Mouse (Mus musculus) brown adipose tissue, adult 24 weeks (tissue): ENCODE measurements around the gene Secisbp2. TPM values are rescaled to one million over a fixed set of nuclear protein-coding genes. Genes with fewer than 3 reads are reported as not detected.
"Not testable (repeated sequence)": the region's sequence is repeated elsewhere in the genome, so short reads cannot be mapped to it uniquely, and the experiment has no call there.

Source experiments
- H3K27ac ChIP-seq: fragments of 200-500 bp; replicated peaks from 2 replicates; pipeline ENCODE4 v1.5.1; 2012; ENCODE audit warnings: low read depth, mild to moderate bottlenecking, low read length
- H3K4me1 ChIP-seq: fragments of 200-500 bp; 2 replicates; pipeline ENCODE4 v1.6.1; 2012; ENCODE audit warnings: low read length, mixed read lengths; ENCODE audit not compliant: control insufficient read depth, insufficient read depth, insufficient read length
- H3K4me3 ChIP-seq: fragments of 200-500 bp; 2 replicates; pipeline ENCODE4 v1.5.1; 2012; ENCODE audit warnings: low read depth, mild to moderate bottlenecking, low read length, moderate library complexity; ENCODE audit not compliant: insufficient read depth
- polyA plus RNA-seq: library from polyadenylated mRNA; stranded (reverse); fragments of >200 nt; gene quantifications from 2 replicates; pipeline ENCODE4 v1.2.4, GENCODE M21; 2012; ENCODE audit not compliant: missing spikeins, insufficient read depth, insufficient read length

Secisbp2 gene
- polyA plus RNA-seq, 1 experiment: 8.2 TPM

DNA sequence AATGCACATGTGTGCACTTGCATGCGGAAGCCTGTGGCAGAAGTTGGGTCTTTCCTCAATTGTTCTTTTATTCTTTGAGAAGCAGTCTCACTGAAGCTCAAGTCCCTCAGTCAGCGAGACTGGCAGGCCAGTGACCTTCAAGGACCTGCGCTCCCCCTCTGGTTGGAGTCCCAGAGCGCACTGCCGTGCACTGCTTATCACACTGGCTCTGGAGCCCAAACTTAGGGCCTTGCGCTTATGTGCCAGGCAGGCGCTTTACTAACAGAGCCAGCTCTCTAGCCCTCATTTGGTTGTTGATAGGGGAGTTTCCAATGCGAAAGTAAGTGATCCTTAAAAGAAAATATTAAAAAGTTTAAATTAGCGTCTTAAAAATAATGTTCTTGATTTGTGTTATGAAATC lies 2.5 kb downstream of the Secisbp2 start:
- no peaks in the 10 kb centered on the region; the same call in 1 of the 2 replicates for H3K4me1 ChIP-seq
- H3K27ac ChIP-seq: no peak overlapping the region
- no peak overlapping the region for H3K4me3 ChIP-seq

DNA sequence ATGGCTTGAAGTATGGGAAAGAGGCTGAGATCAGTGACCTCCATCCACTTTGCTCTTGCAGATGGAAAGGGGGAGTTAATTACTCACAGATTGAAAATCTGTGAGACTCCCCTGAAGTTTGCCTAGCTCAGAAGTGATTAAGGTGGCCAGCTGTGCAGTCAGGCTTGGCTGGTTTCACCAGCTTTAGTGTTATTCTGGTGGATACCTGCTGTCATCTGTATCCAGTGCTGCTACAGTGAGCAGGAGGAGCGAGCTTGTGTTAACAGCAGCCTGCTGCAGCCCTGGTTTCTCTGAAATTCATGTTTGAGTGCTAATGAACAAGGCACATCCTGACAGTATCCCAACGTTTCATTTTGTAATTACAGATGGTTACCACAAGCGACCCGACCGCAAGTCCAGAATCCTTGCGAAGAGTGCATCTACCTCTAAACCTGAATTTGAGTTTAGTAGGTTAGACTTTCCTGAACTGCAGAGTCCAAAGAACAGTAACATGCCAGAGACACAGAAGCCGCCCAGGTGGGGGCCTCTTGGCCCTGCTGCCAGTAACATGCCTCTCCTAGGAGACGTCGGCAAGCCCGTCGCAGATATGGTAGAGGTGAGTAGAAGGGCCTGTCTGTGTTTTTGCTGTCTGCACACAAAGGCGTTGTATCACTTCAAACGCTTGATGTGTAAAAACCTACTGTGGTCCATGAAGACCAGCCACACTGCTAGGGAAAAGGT lies 5.2 kb downstream of the Secisbp2 start:
- no peak overlapping the region for H3K4me3 ChIP-seq
- no peak overlapping the region for H3K27ac ChIP-seq
- no peaks in the 10 kb centered on the region; the same call in 1 of the 2 replicates for H3K4me1 ChIP-seq

DNA sequence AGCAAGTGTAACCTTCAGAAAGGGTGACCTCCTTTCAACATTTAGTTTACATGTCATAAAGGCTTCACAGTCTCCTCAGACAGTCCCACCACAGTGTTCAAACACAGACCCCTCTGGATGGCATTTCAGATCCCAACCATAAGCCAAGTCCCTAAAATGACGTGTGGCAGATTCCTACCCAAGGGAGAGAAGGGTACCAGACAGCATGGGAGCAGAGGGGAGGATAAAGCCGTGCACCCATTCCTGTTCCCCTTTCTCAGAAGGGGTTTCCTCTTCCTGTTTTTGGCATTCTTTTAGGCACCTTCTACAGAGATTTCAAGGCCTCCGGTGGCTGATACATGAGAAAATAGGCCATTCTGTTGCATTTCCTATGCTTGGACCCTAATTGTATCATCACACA lies 6.6 kb downstream of the Secisbp2 start:
- no peak overlapping the region for H3K27ac ChIP-seq
- no peaks in the 10 kb centered on the region; the same call in 1 of the 2 replicates for H3K4me1 ChIP-seq
- no peak overlapping the region for H3K4me3 ChIP-seq

DNA sequence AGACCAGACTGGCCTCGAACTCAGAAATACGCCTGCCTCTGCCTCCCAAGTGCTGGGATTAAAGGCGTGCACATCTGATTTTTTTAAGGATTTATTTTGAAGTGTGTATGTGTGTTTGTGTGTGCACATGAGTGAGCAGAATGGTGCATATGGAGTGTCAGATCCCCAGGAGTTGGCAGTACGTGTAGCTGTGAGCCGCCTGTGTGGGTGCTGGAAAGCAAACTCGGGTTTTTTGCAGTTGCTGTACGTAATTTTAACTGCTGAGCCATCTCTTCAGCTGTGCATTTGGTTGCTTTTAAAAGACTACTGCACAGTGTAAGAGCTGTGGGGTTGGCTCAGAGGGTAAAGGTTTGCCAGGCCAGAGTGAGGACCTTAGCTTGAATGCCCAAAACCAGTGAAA lies 8.1 kb downstream of the Secisbp2 start:
- H3K4me1 ChIP-seq: no peaks in the 10 kb centered on the region
- no peak overlapping the region for H3K4me3 ChIP-seq
- H3K27ac ChIP-seq: no peak overlapping the region

DNA sequence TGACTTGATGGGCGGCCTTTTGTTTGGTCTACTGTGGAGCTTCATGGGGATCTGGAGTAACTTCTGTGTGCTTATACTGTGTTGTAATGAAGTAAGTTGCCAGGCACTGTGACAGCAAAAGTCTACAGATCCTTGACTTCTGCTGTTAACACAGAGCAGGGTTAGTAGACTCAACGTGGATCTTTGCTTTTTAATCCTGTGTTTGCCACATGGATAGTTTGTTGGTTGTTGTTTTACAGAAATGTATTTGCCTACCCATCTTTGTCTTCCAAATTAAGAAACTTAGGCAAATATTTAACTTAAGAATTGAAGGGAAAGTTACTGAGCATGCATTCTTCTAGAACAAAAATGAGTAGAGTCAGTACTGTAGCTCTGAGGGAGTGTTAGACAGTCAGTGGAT lies 12.1 kb downstream of the Secisbp2 start:
- Histone ChIP-seq H3K4me3 (no peak overlapping the region), H3K4me1 (no peaks in the 10 kb centered on the region), H3K27ac (no peak overlapping the region)

DNA sequence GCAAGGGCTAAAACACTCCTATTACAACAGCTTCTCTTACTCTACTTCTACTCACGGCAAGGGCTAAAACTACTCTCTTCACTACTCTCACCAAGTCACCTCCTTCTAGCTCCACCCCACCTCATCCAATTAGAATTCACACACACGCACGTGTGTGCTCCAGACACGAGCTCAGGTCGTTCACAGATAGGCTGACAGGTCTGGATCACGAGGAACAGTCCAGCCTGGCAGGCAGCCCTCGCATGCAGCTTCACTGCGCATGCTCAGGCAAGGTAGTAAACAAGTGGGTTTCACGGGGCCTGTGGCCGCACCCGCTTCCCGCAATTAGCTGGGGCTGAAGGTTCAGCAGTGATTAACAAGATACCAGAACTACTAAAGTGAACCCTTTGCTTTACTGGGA lies 16.7 kb downstream of the Secisbp2 start:
- H3K27ac ChIP-seq, H3K4me1 ChIP-seq: not testable (repeated sequence)

DNA sequence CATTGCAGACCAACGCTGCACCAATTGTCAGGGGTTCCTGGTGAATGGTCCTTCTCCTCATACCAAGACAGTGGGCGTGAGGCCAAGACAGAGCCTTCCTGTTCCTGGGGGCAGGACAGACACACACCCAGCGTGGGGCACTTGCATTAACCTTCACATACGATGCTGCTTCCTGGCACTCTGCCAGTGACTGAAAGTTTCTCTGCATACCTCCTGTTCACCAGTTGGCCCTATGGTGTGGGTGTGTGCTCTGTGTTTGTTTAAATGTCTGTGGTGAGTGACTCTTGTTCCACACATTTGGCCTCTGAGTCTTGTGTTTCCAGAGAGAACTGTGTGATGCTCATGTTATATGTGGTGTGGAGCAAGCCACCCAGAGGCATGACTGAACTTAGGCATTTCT lies 25.1 kb downstream of the Secisbp2 start:
- Histone ChIP-seq H3K4me1 (no peaks in the 10 kb centered on the region), H3K4me3 (no peak overlapping the region), H3K27ac (no peak overlapping the region)

More for the DNA sequence above, 16.7 kb downstream of the Secisbp2 start:
- not testable (repeated sequence) for H3K4me3 ChIP-seq

DNA sequence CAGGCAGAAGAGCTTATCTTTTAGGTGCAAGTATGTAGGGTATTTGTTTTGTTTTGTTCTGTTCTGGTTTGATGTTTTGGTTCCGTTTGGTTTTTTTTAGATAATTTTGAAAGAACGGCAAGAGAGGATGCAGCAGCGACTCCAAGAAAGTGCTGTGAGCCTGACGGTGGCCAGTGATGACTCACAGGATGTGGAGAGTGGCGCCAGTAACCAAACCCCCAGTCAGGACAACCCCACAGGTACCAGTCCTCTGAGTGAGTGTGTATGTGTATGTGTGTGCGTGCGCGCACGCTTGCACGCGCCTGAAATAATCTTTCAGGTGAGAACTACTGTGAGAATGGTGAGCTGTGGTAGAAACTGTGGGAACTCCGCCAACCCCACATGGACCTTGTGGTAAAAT lies 25.5 kb downstream of the Secisbp2 start:
- Histone ChIP-seq H3K27ac (no peak overlapping the region), H3K4me3 (no peak overlapping the region), H3K4me1 (no peaks in the 10 kb centered on the region)

DNA sequence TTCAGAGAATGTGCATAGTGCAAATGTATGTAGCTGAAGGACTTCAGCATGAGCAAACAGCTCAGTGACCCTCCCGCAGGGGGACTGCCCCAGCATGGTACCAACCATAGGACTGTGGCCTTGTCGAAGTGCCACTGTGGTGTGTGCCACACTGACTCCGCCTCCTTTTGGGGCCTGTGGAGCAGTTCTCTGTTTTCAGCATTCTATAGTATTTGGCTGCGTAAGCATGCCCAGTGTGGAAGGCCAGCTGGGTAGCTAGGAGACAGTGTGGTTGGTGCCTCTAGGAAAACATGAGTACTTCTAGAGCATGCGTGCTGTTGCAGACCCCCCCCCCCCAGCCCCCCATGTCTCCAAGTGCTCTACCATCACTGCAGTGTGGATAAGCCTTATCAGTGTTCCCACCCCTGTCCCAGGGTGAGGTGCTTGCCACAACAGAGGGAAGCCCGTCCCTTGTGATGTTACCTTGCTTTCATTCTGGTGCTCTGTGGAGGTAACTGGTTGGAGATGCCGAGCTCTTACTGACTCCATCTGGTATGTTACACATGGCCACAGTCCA lies 26.2 kb downstream of the Secisbp2 start:
- H3K27ac ChIP-seq: no peak overlapping the region
- no peaks in the 10 kb centered on the region for H3K4me1 ChIP-seq
- H3K4me3 ChIP-seq: no peak overlapping the region

DNA sequence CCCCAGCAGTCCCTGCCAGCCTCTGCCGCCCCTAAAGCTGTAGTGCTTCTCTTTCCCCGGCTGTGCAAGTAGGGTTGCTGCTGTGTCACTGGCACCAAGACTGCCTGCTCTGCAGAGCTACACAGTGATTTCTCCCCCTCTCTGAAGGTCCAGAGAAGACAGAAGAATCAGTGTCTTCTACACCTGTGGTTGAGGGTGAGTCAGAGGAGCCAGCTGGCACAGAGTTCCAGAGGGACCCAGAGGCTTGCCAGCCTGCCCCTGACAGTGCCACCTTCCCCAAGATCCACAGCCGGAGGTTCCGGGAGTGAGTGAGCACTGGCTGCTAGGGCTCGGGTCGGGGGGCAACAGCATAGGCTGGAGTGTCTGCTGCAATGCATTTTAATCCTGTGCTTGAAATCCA lies 27.2 kb downstream of the Secisbp2 start:
- no peak overlapping the region for H3K27ac ChIP-seq
- no peak overlapping the region for H3K4me3 ChIP-seq
- H3K4me1 ChIP-seq: no peaks in the 10 kb centered on the region

DNA sequence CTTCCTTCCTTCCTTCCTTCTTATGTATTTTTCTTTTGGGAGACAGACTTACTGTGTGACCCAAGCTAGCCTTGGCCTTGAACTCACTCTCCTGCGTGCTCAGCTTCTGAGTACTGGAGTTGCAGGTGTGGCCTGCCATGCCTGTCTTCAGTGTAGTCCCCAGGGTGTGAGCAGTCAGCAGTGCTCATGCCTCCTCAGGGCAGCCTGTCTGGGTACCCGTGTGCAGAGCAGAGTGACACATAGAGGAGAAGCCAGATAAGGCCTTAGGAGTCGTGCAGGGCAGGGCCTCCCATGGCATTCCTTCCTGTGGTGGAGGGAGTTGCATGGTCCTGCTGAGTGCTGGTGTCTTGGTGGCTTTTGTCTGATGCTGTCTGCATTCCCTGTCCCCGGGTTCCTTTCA lies 27.8 kb downstream of the Secisbp2 start:
- Histone ChIP-seq H3K27ac (no peak overlapping the region), H3K4me3 (no peak overlapping the region)

DNA sequence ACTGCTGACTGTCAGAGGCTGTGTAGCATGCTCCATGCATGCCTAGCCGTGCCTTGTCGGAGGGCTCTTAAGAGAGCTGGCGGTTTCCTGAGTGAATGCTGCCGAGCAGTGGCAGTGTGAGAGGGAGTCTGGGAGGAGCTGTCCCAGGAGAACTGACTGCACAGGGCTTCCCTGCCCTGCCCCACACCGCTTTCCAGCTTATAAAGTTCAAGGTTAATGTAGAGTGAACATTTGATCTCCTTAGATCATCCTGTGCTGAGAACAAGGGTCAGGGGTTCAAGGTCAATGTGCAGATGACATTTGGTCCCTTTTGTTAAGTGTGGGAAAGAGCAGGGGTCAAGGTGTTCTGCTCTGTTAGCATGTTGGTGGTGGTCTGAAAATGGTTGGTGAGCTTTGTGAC lies 29.6 kb downstream of the Secisbp2 start:
- no peaks in the 10 kb centered on the region for H3K4me1 ChIP-seq
- H3K27ac ChIP-seq: no peak overlapping the region
- no peak overlapping the region for H3K4me3 ChIP-seq

More for the DNA sequence above, 27.8 kb downstream of the Secisbp2 start:
- no peaks in the 10 kb centered on the region for H3K4me1 ChIP-seq

DNA sequence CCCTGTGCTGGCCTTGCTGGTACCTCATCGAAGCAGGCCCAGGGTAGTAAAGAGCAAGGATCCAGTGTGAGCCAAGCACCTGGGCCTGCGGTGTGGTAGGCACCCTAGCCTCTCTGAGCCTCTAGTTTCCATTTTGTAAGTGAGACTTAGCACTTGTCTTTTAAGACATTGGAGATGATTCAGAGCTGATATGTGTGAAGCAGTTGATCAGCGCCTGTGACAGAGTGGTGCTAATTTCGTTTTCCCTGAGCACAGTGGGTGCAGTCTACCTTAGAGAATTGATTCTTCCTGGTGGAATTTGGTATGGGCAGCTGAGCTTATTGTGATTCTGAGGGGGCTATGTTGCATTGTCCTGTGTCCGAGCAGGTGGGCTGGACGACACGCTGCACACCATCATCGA lies 30.1 kb downstream of the Secisbp2 start:
- H3K4me1 ChIP-seq: no peaks in the 10 kb centered on the region
- no peak overlapping the region for H3K27ac ChIP-seq
- H3K4me3 ChIP-seq: no peak overlapping the region

DNA sequence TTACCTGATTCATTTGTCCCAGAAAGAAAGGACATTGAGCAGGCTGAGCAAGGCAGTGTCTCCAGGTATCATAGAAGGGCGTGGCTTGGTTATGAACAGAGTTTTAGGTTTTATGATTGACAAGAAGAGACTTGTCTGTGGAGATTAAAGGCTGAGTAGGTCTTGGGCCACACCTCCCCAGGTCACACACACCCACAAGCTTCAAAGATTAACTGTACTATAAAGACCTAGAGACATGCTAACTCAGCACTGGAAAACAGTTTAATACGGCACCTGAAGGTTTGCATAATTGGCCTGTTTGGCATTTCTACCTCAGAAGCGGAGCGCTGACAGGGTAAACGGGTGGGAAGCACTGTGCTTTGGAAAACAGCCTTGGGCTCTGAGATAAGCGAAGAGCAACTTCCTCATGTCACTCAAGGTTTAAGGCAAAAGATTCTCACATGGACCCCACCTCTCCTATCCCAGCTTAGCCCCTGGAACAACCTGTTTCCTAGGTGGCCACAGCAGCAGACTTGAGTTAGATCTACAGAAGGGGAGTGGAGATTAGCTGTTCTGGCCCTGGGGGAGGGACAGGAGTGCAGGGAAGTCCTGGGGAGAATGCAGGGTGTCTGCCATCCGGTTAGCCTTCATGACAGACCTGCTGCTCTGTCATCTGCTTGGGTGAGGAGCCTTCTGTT lies 33.9 kb downstream of the Secisbp2 start:
- no peaks in the 10 kb centered on the region for H3K4me1 ChIP-seq
- no peak overlapping the region for H3K4me3 ChIP-seq
- no peak overlapping the region for H3K27ac ChIP-seq

DNA sequence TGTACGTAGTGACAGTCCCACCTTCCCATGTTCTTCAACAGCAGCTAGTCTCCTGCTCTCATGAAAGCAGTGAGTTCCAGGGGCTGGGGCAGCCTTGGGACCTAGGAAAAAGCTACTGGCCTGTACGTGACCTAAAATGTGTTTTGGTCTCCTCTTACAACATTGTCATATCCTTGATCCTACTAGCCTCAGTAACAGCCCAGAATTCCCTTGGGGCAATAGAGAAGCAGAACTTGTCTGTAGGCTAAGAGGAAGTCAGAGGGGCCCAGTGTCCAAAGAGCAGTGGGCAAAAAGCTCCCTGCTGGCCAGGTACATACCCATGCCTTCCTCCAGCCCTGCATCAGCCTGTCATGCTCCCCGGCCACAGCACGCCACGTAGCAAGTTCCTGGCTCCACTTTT lies 35.5 kb downstream of the Secisbp2 start:
- no peak overlapping the region for H3K27ac ChIP-seq
- H3K4me3 ChIP-seq: no peak overlapping the region
- H3K4me1 ChIP-seq: no peaks in the 10 kb centered on the region

DNA sequence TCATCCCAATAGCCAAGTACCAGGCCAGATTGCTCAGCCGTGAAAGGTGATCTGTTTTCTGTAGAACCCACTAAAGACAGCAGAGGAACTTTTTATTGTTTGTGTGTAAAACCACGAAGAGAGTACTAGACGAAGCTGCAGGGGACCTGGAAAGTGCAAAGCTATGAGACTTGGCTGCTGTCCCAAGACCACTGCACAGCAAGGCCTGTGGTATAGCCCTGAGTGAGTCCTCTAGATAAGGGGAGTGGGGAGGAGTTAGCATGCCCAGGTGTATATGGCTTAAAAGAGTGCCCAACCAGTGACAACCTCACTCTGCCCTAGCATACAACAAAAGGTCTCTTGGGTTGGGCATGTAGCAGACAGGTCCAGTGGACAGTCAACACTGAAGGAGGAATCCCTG lies 37.2 kb downstream of the Secisbp2 start:
- Histone ChIP-seq H3K4me3 (no peak overlapping the region), H3K27ac (no peak overlapping the region), H3K4me1 (no peaks in the 10 kb centered on the region)
